Mouse (Mus musculus): ENCODE measurements around the gene Ldlr. TPM values are rescaled to one million over a fixed set of nuclear protein-coding genes. Genes with fewer than 3 reads are reported as not detected.
A peak's percentile ranks its signal among the peaks of the same experiment; 100 is the strongest.
"Not testable (repeated sequence)": the region's sequence is repeated elsewhere in the genome, so short reads cannot be mapped to it uniquely, and the experiment has no call there.

Ldlr gene
- polyA plus RNA-seq, 1 experiment from 2014 or later: 31.1 TPM

DNA sequence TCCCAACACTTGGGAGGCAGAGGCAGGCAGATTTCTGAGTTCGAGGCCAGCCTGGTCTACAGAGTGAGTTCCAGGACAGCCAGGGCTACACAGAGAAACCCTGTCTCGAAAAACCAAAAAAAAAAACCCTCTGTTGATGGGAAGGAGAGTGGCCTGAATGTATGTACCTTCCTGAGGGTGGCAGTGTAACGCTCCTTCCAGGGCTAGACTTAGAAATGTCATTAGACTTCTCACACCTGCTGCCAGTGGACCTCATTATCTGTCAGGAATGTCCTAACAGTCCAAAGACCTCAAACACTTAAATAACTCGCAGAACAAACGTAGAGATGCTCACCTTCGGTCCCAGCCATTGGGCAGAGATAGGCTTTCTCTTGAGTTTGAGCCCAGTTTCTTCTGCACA lies 24.0 kb upstream of the Ldlr start:
- not testable (repeated sequence) for H3K27me3 ChIP-seq (replicated peaks); H3K4me3 ChIP-seq; H3K4me1 ChIP-seq; H3K4me2 ChIP-seq; ATAC-seq; H3K9me3 ChIP-seq (replicated peaks); H3K9ac ChIP-seq; H3K27ac ChIP-seq
- peaks cover 94% of the 10 kb centered on the region for H3K36me3 ChIP-seq
- 83% methylated on average over 6 of the region's 6 CpGs for WGBS (ENCODE audit: insufficient replicate concordance)

DNA sequence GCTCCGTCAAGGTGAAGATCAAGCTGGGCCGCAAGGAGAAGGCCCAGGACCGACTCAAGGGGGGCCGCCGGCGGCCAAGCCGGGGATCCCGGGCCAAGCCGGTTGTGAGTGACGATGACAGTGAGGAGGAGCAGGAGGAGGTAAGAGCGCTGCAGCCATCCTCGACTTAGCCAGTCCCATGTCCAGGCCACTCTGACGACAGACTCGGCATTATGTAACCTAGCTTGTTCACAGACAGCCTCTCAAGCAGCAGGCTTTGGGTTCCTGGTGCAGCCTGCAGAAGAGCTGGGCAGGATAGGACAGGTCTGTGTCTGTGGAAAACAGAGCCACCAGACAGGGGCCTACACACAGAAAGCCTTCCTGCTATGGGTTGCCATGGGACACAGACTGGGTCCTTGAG lies 22.2 kb upstream of the Ldlr start:
- no peak overlapping the region for H3K4me3 ChIP-seq
- 90% methylated on average over 14 of the region's 14 CpGs for WGBS (ENCODE audit: insufficient replicate concordance)

DNA sequence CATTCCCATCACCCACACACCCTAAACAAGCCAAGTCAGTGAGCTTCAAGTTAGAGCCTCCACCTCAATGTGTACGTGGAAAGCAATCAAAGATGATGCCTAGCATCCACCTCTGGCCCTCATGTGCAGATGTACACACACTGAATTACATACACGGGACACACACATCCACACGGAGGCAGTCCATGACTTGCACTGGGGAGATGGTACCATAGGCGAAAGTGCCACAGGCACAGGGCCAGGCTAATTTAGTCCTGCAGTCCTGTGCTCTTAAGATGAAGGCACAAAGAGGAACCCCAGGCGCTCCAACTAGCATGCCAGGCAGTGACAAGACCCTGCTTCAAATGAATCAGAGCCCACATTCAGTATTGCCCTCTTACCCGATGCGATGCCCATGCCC lies 19.8 kb upstream of the Ldlr start:
- no peak for ATAC-seq
- no peak overlapping the region for H3K4me2 ChIP-seq
- no peaks in the 10 kb centered on the region for H3K27me3 ChIP-seq (replicated peaks)
- no peaks in the 10 kb centered on the region for H3K9me3 ChIP-seq (replicated peaks)
- peaks cover 98% of the 10 kb centered on the region for H3K36me3 ChIP-seq
- no peak overlapping the region for H3K27ac ChIP-seq
- WGBS (ENCODE audit: insufficient replicate concordance): 89% methylated on average over 7 of the region's 7 CpGs
- no peaks in the 10 kb centered on the region for H3K4me1 ChIP-seq
- no peak overlapping the region for H3K9ac ChIP-seq
- no peak overlapping the region for H3K4me3 ChIP-seq

More for the DNA sequence above, 22.2 kb upstream of the Ldlr start:
- no peak; the same call in 1 of the 2 replicates for ATAC-seq
- H3K36me3 ChIP-seq: peaks cover 96% of the 10 kb centered on the region
- no peaks in the 10 kb centered on the region for H3K9me3 ChIP-seq (replicated peaks)
- H3K9ac ChIP-seq: no peak overlapping the region
- no peaks in the 10 kb centered on the region for H3K4me1 ChIP-seq
- H3K27ac ChIP-seq: no peak overlapping the region
- no peak overlapping the region for H3K4me2 ChIP-seq
- H3K27me3 ChIP-seq (replicated peaks): no peaks in the 10 kb centered on the region

DNA sequence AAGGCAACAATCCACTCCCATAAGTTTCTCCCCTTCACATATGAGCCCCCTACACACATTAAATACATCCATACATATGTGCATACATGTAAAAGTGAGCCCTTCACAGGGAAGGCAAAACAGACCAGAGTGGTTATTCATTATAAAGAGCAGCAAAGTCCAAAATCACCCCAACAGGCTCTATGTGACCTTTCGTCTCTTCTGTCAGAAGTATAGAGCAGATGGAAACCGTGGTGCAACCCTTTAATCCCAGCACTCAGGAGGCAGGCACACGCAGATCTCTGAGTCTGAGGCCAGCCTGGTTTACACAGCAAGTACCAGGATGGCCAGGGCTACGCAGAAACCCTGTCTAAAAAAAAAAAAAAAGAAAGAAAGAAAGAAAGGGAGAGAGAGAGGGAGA lies 17.2 kb upstream of the Ldlr start:
- Histone ChIP-seq H3K27ac (no peak overlapping the region), H3K36me3 (peaks cover 81% of the 10 kb centered on the region), H3K9ac (no peak overlapping the region), H3K27me3 (replicated peaks) (no peaks in the 10 kb centered on the region), H3K4me3 (no peak overlapping the region), H3K9me3 (replicated peaks) (no peaks in the 10 kb centered on the region), H3K4me2 (no peak overlapping the region), H3K4me1 (0 out of 2 replicates have a peak, but pooled peaks cover 2% of the 10 kb centered on the region)
- WGBS (ENCODE audit: insufficient replicate concordance): 76% methylated on average over 4 of the region's 4 CpGs
- ATAC-seq: no peak

DNA sequence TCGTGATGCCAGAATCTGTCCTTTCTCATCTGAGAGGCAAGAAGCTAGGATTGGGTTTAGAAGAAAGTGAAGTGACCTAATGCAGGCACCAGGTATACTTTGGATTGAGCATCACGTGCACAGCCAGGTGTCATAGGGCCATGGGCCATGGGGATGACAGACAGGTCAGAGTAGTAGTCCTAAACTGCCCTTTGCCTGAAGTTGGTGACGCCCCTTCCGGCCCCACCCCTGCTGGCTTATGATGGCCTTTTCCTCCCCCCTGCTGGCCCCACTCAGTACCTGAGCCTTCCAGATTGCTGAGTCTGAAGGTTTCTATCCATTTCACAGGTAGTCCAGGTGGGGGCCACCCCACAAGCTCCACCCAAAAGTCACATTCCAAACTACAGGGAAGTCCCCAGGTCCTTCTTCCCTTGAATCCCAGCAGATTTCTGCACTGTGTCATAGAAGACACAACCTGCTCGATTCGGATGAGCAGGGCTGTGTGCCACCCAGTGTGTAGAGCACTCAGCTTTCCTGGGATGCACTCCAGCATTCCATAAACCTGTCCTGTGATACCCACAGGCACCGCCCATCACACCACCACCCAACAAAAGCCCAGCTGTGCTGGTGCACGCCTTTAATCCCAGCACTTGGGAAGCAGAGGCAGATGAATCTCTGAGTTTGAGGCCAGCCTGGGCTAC lies 16.6 kb upstream of the Ldlr start:
- H3K9me3 ChIP-seq (replicated peaks): no peaks in the 10 kb centered on the region
- 0 out of 2 replicates have a peak, but pooled peaks cover 2% of the 10 kb centered on the region for H3K4me1 ChIP-seq
- no peak overlapping the region for H3K27ac ChIP-seq
- ATAC-seq: no peak
- H3K4me3 ChIP-seq: no peak overlapping the region
- no peak overlapping the region for H3K4me2 ChIP-seq
- H3K9ac ChIP-seq: no peak overlapping the region
- peaks cover 75% of the 10 kb centered on the region for H3K36me3 ChIP-seq
- 80% methylated on average over 8 of the region's 8 CpGs for WGBS (ENCODE audit: insufficient replicate concordance)
- H3K27me3 ChIP-seq (replicated peaks): no peaks in the 10 kb centered on the region

DNA sequence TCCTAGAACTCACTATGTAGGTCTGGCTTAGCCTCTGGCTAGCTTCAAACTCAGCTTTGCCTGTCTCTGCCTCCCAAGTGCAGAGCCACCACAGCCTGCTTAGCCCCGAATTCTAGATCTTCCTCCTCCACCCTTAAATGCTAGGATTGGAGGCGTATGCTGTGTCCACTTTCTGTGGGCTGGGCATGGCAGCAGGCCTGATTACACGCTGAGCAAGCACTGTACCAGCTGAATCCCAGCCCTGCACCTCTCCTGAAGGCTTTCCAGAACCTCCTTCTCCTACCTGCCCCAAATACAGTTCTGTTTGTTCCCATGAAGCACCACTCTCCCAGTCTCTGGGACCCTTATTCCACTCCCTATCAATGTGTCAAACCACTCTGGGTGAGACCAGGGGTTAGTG lies 13.9 kb upstream of the Ldlr start:
- Histone ChIP-seq H3K27ac (no peak overlapping the region), H3K9me3 (replicated peaks) (no peaks in the 10 kb centered on the region), H3K4me2 (no peak overlapping the region), H3K27me3 (replicated peaks) (no peaks in the 10 kb centered on the region), H3K4me1 (0 out of 2 replicates have a peak, but pooled peaks cover 2% of the 10 kb centered on the region), H3K4me3 (no peak overlapping the region), H3K36me3 (peaks cover 49% of the 10 kb centered on the region), H3K9ac (no peak overlapping the region)
- 79% methylated on average over 3 of the region's 3 CpGs for WGBS (ENCODE audit: insufficient replicate concordance)
- ATAC-seq: no peak

DNA sequence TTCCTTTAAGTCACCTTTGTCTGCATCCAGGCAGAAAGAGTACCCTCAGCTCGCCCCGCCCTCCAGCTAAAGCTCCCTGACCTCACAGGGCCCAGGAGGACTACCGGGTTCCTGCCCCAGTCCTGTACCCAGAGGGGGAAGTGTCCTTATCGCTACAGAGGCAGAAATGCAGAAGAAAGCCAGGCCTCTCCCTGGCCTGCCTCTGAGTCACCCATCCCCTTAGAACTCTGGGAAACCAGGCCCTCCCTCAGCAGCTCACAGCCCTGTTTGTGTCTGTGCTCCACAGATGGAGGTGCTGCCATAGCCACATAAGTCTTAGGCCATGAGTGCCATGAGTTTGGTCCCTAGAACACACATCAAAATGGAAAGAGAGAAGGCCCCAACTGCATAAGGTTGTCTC lies 8.0 kb upstream of the Ldlr start:
- peak overlapping the region; percentile 27; the same call in 1 of the 2 replicates for H3K4me2 ChIP-seq
- 5% methylated on average over 4 of the region's 4 CpGs for whole genome bisulfite sequencing (ENCODE audit: insufficient replicate concordance)

DNA sequence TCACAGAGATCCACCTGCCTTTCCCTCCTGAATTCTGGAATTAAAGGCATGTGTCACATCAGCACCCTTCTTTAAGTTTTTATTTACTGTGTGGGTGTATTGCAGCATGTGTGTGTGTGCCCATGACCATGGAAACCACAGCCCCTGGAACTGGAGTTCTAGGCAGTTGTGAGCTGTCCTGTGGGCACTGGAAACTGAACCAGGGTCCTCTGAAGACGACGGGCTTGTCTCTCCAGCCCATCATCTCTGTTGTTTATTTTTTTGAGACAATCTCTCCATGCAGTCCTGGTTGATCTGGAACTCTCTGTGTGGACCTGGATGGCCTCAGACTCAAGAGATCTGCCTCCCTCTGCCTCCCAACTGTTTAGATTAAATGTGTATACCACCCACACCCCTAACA lies 6.3 kb upstream of the Ldlr start:
- Histone ChIP-seq H3K4me1 (peaks cover 39% of the 10 kb centered on the region), H3K4me2 (no peak overlapping the region), H3K27me3 (replicated peaks) (no peaks in the 10 kb centered on the region), H3K9ac (no peak overlapping the region), H3K9me3 (replicated peaks) (no peaks in the 10 kb centered on the region), H3K4me3 (no peak overlapping the region), H3K36me3 (no peaks in the 10 kb centered on the region), H3K27ac (peak overlapping the region; percentile 49; the same call in 1 of the 2 replicates)
- 58% methylated on average over 2 of the region's 2 CpGs for WGBS (ENCODE audit: insufficient replicate concordance)
- ATAC-seq: no peak

More for the DNA sequence above, 8.0 kb upstream of the Ldlr start:
- Histone ChIP-seq H3K9me3 (replicated peaks) (no peaks in the 10 kb centered on the region), H3K36me3 (no peaks in the 10 kb centered on the region), H3K27ac (peak overlapping the region; percentile 70), H3K4me3 (no peak overlapping the region), H3K9ac (peak overlapping the region; percentile 6; the same call in 1 of the 2 replicates), H3K4me1 (peaks cover 33% of the 10 kb centered on the region), H3K27me3 (replicated peaks) (no peaks in the 10 kb centered on the region)
- ATAC-seq: peak; percentile 98

DNA sequence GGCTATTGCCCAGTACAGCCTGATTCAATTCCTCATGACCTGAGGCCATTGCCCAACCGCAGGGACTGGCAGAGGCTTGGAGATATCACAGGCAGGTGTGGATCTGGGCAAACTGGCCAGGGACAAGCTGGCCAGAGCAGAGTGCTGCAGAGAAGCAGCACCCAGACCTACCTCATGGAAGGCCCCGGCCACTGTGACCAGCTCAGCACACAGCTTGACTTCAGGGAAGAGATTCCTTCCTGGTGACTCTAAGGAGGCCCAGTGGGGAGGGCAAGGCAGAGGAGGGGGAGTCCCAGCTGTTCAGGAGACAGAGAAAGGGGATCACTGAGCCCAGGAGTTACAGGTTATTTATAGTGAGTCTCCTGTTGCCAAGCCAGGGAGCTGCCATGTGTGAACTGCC lies 2.2 kb upstream of the Ldlr start:
- H3K27me3 ChIP-seq (replicated peaks): no peaks in the 10 kb centered on the region

DNA sequence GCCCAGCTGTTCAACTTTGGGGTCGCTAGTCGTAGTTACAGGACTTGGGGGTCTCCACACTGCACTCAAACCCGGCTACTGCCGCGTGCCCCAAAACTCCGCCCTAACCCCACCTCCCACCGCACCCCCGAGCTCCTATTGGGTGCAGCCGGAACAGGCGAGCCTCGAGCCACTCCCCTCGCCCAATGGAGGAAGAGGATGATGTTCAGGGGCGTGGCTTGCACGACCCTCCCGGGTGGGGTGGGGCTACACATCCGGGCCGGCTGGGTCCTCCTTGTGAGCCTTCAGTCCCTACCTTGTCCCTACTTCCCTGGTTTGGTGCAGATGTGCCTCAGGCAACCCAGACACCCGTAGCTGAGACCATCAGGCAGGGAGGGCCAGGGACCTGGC lies 859 bp downstream of the Ldlr start:
- ATAC-seq: peak; percentile 90
- Histone ChIP-seq H3K9ac (peak overlapping the region; percentile 83), H3K4me2 (peak overlapping the region; percentile 96), H3K27ac (peak overlapping the region; percentile 96), H3K27me3 (replicated peaks) (no peaks in the 10 kb centered on the region), H3K9me3 (replicated peaks) (no peaks in the 10 kb centered on the region), H3K36me3 (peaks cover 34% of the 10 kb centered on the region), H3K4me3 (peak overlapping the region; percentile 82), H3K4me1 (peaks cover 72% of the 10 kb centered on the region)
- WGBS (ENCODE audit: insufficient replicate concordance): under 1% methylated on average over 17 of the region's 18 CpGs

More for the DNA sequence above, 2.2 kb upstream of the Ldlr start:
- Histone ChIP-seq H3K9me3 (replicated peaks) (no peaks in the 10 kb centered on the region), H3K4me1 (peaks cover 55% of the 10 kb centered on the region), H3K4me3 (no peak overlapping the region), H3K9ac (no peak overlapping the region), H3K36me3 (peaks cover 5% of the 10 kb centered on the region; the same call in 1 of the 2 replicates), H3K27ac (no peak overlapping the region), H3K4me2 (no peak overlapping the region)
- 81% methylated on average over 2 of the region's 2 CpGs for WGBS (ENCODE audit: insufficient replicate concordance)
- no peak for ATAC-seq

DNA sequence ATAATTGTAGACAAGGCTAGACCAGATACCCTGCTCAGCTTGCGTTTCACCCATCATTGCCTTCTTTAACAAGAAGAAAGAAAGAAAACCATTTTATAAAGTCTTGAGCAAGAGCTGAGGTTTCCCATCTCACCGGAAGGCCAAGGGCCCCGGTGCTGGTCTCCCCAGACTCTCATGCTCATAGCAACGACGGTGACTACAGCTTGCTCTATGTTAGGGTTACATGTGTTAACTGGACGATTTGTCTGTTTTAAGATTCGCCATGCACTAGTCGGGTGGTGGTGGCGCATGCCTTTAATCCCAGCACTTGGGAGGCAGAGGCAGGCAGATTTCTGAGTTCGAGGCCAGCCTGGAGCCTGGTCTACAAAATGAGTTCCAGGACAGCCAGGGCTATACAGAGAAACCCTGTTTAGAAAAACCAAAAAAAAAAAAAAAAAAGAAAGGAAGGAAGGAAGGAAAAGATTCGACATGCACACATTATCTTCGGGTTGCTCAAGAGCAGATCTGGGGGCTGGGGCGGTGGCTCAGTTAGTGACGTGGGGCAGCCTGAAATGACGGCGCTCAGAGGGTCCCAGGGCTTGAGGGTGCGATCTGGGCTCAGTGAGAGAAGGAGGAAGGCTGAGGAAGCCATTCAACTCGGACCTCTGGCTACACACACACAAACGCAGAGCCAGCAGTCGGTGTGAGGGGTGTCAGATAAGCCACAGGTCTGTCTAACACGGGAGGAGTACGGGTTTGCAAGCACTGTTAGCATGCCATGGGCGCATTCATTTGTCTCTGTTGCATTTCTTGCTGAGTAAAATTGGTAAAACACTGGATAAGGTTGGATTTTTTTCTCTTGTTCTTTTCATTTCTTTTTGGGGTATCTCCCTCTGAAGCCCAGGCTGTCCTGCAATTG lies 2.2 kb downstream of the Ldlr start:
- peaks cover 76% of the 10 kb centered on the region for H3K4me1 ChIP-seq

More for the DNA sequence above, 2.2 kb downstream of the Ldlr start:
- Histone ChIP-seq H3K4me2 (peak overlapping the region; percentile 96), H3K36me3 (peaks cover 47% of the 10 kb centered on the region), H3K9ac (peak overlapping the region; percentile 83), H3K9me3 (replicated peaks) (no peaks in the 10 kb centered on the region), H3K27ac (peak overlapping the region; percentile 78), H3K4me3 (peak overlapping the region; percentile 82), H3K27me3 (replicated peaks) (no peaks in the 10 kb centered on the region)
- WGBS (ENCODE audit: insufficient replicate concordance): 27% methylated on average over 23 of the region's 23 CpGs
- ATAC-seq: no peak
